12 mouse cellular contexts compared by ENCODE assay signal in the genomic region with DNA sequence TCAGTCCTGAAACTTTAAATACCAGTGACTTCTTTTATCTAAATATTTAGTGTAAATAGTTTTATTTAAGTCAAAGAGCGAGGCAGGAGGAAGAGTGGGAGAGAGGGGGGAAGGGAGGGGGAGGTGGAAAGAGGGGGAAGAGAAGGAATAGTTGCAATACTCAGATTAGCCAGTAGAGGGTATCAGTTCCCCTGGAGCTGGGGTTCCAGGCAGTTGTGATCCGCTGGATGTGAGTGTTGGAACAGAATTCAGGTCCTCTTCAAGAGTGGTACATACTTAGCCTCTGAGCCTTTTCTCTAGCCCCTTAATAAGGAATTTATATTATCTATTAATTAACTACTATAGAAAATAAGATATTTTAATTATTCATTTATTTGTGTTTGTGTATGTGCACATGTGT.
DNase-seq lines count a peak whose midpoint lies in the region; ATAC-seq and TF ChIP-seq lines count a peak whose summit lies in the region.
"Had no signal": no experiment of that assay in that cellular context is flagged by ENCODE, and none has a peak within 500 bp of the region (broad histone marks: within the 10 kb centered on the region; RNA-seq: fewer than 3 reads in every experiment).

No protein-coding gene starts in this region.

- no peak overlapping the region for H3K4me3 ChIP-seq in limb, embryonic 14.5 days (replicated peaks; ENCODE audit: low read length)
- H3K4me3 ChIP-seq in limb, embryonic 10.5 days: no peak overlapping the region
- H3K4me3 ChIP-seq: limb, embryonic 12.5 days had no signal

- 0 out of 2 replicates have a peak, but pooled peaks cover under 1% of the 10 kb centered on the region for H3K4me1 ChIP-seq in limb, embryonic 14.5 days (ENCODE audit: control insufficient read depth, insufficient read depth, low read length)
- peaks cover 26% of the 10 kb centered on the region for H3K4me1 ChIP-seq in limb, embryonic 10.5 days

- ATAC-seq in limb, embryonic 14.5 days (ENCODE audit: low FRiP score, low read depth): no peak
- ATAC-seq in frontal cortex, adult (ENCODE audit: low TSS enrichment): no peak
- no peak for ATAC-seq in monocyte, adult 5-6 weeks (replicated peaks; ENCODE audit: insufficient number of reproducible peaks, low FRiP score, low TSS enrichment, poor library complexity, severe bottlenecking)

- DNase-seq in limb, embryonic 14.5 days (ENCODE audit: low spot score): peak; percentile 29
- DNase-seq in limb, embryonic 10.5 days (ENCODE audit: low spot score): no peak
- DNase-seq in CD4-positive helper T cell, adult 2 months (ENCODE audit: low read depth, low spot score): peak; percentile 22
- peak; percentile 74 for DNase-seq in ES-CJ7 (ENCODE audit: low read depth, low spot score)
- peak; percentile 55 for DNase-seq in forelimb bud, embryonic 11.5 days (ENCODE audit: low read depth, low spot score)
- DNase-seq: adrenal gland, adult 8-10 months; cerebellum, postnatal 36 days; kidney, postnatal 14 days; right cerebral cortex, postnatal 14 days had no signal

- no peak for TF ChIP-seq POLR2A in limb, embryonic 14.5 days (IDR thresholded peaks at IDR 0.05; ENCODE audit: borderline replicate concordance, extremely low read depth, insufficient read depth, insufficient read length)

- H3K27me3 ChIP-seq in limb, embryonic 14.5 days (ENCODE audit: control insufficient read depth, insufficient read depth, low read length): no peaks in the 10 kb centered on the region
- H3K27me3 ChIP-seq in limb, embryonic 10.5 days (ENCODE audit: low read depth, poor library complexity, severe bottlenecking): no peaks in the 10 kb centered on the region
- H3K27me3 ChIP-seq: limb, embryonic 12.5 days had no signal

- no peaks in the 10 kb centered on the region for H3K9me3 ChIP-seq in limb, embryonic 14.5 days (ENCODE audit: control insufficient read depth, low read length)
- no peaks in the 10 kb centered on the region for H3K9me3 ChIP-seq in limb, embryonic 10.5 days (replicated peaks)
- H3K9me3 ChIP-seq: limb, embryonic 12.5 days had no signal

- no peak overlapping the region for H3K4me2 ChIP-seq in limb, embryonic 14.5 days (replicated peaks; ENCODE audit: low read depth, low read length, severe bottlenecking)
- H3K4me2 ChIP-seq: limb, embryonic 12.5 days had no signal

- H3K36me3 ChIP-seq in limb, embryonic 14.5 days (ENCODE audit: control insufficient read depth, insufficient read depth, low read length): no peaks in the 10 kb centered on the region
- H3K36me3 ChIP-seq in limb, embryonic 10.5 days: no peaks in the 10 kb centered on the region
- H3K36me3 ChIP-seq: limb, embryonic 12.5 days had no signal

- H3K9ac ChIP-seq in limb, embryonic 14.5 days (ENCODE audit: low read depth, low read length, severe bottlenecking): no peak overlapping the region
- H3K9ac ChIP-seq: limb, embryonic 12.5 days had no signal

- H3K27ac ChIP-seq in limb, embryonic 14.5 days (replicated peaks; ENCODE audit: low read depth, low read length): no peak overlapping the region
- H3K27ac ChIP-seq in limb, embryonic 10.5 days: no peak overlapping the region
- H3K27ac ChIP-seq: limb, embryonic 12.5 days had no signal

- 86% methylated on average over 2 of the region's 2 CpGs for WGBS in limb, embryonic 14.5 days
- WGBS in limb, embryonic 10.5 days: 73% methylated on average over 2 of the region's 2 CpGs
